Mouse (Mus musculus) heart, embryonic 11.5 days (tissue): Measurements from ENCODE around the gene Cbr1. TPM values are rescaled to one million over a fixed set of nuclear protein-coding genes. Genes with fewer than 3 reads are reported as not detected.
A peak's percentile ranks its signal among the peaks of the same experiment; 100 is the strongest.
"Not testable (repeated sequence)": the region's sequence is repeated elsewhere in the genome, so short reads cannot be mapped to it uniquely, and the experiment has no call there.

Experiments
- ATAC-seq: fragments of 200-750 bp; cut with Nextera tagmentation; replicated peaks from 2 replicates; pipeline ENCODE4 v1.8.0; 2017; ENCODE audit warnings: moderate library complexity; ENCODE audit not compliant: insufficient number of reproducible peaks, low FRiP score, low TSS enrichment
- H3K27ac ChIP-seq: fragments of 300-500 bp; sonication (generic); 2 replicates; pipeline ENCODE4 v1.5.1; 2014; ENCODE audit warnings: mild to moderate bottlenecking, low read depth, low read length
- H3K27me3 ChIP-seq: fragments of 300-500 bp; sonication (generic); 2 replicates; pipeline ENCODE4 v1.6.1; 2014; ENCODE audit warnings: mild to moderate bottlenecking, low read length, mixed read lengths; ENCODE audit not compliant: control insufficient read depth, insufficient read depth
- H3K36me3 ChIP-seq: fragments of 300-500 bp; sonication (generic); 2 replicates; pipeline ENCODE4 v1.6.1; 2014; ENCODE audit warnings: mild to moderate bottlenecking, low read length, moderate library complexity, mixed read lengths; ENCODE audit not compliant: control insufficient read depth, insufficient read depth
- H3K4me1 ChIP-seq: fragments of 300-500 bp; sonication (generic); 2 replicates; pipeline ENCODE4 v1.6.1; 2014; ENCODE audit warnings: low read length; ENCODE audit not compliant: control insufficient read depth, insufficient read depth
- H3K4me2 ChIP-seq: fragments of 300-500 bp; sonication (generic); 2 replicates; pipeline ENCODE4 v1.6.1; 2014; ENCODE audit warnings: mild to moderate bottlenecking, moderate library complexity
- H3K4me3 ChIP-seq: fragments of 300-500 bp; sonication (generic); 2 replicates; pipeline ENCODE4 v1.5.1; 2014; ENCODE audit warnings: low read depth, low read length
- H3K9ac ChIP-seq: fragments of 300-500 bp; sonication (generic); 2 replicates; pipeline ENCODE4 v1.6.1; 2014; ENCODE audit warnings: mild to moderate bottlenecking, low read depth, low read length, moderate library complexity
- H3K9me3 ChIP-seq: fragments of 300-500 bp; sonication (generic); replicated peaks from 2 replicates; pipeline ENCODE4 v1.6.1; 2016; ENCODE audit warnings: low read length; ENCODE audit not compliant: control insufficient read depth
- WGBS: fragments of 180-500 bp; shearing (Covaris S2); extraction: QIAGEN DNeasy Blood & Tissue Kit; methylation state at CpG from one replicate; pipeline ENCODE4 v1.1.7; 2014; ENCODE audit not compliant: insufficient replicate concordance; 5-methylcytosine and 5-hydroxymethylcytosine counted together
- polyA plus RNA-seq: library from polyadenylated mRNA; unstranded; fragments of >200 nt; fragmentation: Nextera tagmentation; extraction: Ambion mirVana; gene quantifications from 2 replicates; pipeline ENCODE4 v1.2.1, GENCODE M21; 2014

Gene Cbr1
- polyA plus RNA-seq, 1 experiment from 2014 or later, result 61.0 TPM

- H3K9me3 ChIP-seq, result no peaks in the 10 kb centered on the region
- WGBS, result 3% methylated on average over 16 of the region's 16 CpGs
- no peaks in the 10 kb centered on the region for H3K27me3 ChIP-seq
These were observed 1.1 kb upstream of the Cbr1 start for GRCm38 (mm10) chr16:93604481-93604969.

GRCm38 (mm10) chr16:93606146-93606545 lies 493 bp downstream of the Cbr1 start:
- Histone ChIP-seq H3K9ac (no peak overlapping the region), H3K9me3 (no peaks in the 10 kb centered on the region), H3K36me3 (no peaks in the 10 kb centered on the region), H3K27me3 (no peaks in the 10 kb centered on the region), H3K4me3 (no peak overlapping the region), H3K27ac (no peak overlapping the region), H3K4me1 (0 out of 2 replicates have a peak, but pooled peaks cover 6% of the 10 kb centered on the region), H3K4me2 (no peak overlapping the region)
- no peak for ATAC-seq
- WGBS, result 87% methylated on average over 7 of the region's 7 CpGs

More at GRCm38 (mm10) chr16:93604481-93604969, 1.1 kb upstream of the Cbr1 start:
- Histone ChIP-seq H3K4me3 (peak overlapping the region; percentile 67), H3K4me2 (peak overlapping the region; percentile 94), H3K36me3 (no peaks in the 10 kb centered on the region), H3K4me1 (0 out of 2 replicates have a peak, but pooled peaks cover 6% of the 10 kb centered on the region), H3K27ac (peak overlapping the region; percentile 96; the same call in 1 of the 2 replicates), H3K9ac (peak overlapping the region; percentile 88)
- no peak for ATAC-seq

GRCm38 (mm10) chr16:93607669-93608101 lies 2.0 kb downstream of the Cbr1 start:
- peak; percentile 49; the same call in 1 of the 2 replicates for ATAC-seq
- WGBS, result under 1% methylated on average over 32 of the region's 32 CpGs
- Histone ChIP-seq H3K9ac (peak overlapping the region; percentile 82), H3K27ac (peak overlapping the region; percentile 73), H3K36me3 (no peaks in the 10 kb centered on the region), H3K4me3 (peak overlapping the region; percentile 68), H3K9me3 (no peaks in the 10 kb centered on the region), H3K4me1 (0 out of 2 replicates have a peak, but pooled peaks cover 6% of the 10 kb centered on the region), H3K27me3 (no peaks in the 10 kb centered on the region), H3K4me2 (peak overlapping the region; percentile 93)

GRCm38 (mm10) chr16:93608731-93609130 lies 3.1 kb downstream of the Cbr1 start:
- Histone ChIP-seq H3K36me3 (no peaks in the 10 kb centered on the region), H3K9me3 (no peaks in the 10 kb centered on the region), H3K4me3 (no peak overlapping the region; the same call in 1 of the 2 replicates), H3K27ac (no peak overlapping the region), H3K4me1 (0 out of 2 replicates have a peak, but pooled peaks cover 6% of the 10 kb centered on the region), H3K9ac (no peak overlapping the region), H3K4me2 (peak overlapping the region; percentile 93), H3K27me3 (no peaks in the 10 kb centered on the region)
- ATAC-seq, result no peak
- 64% methylated on average over 8 of the region's 8 CpGs for WGBS

- H3K9ac ChIP-seq, result no peak overlapping the region
- 91% methylated on average over 4 of the region's 4 CpGs for WGBS
- H3K27me3 ChIP-seq, result no peaks in the 10 kb centered on the region
- H3K36me3 ChIP-seq, result no peaks in the 10 kb centered on the region
- ATAC-seq, result no peak
- H3K4me1 ChIP-seq, result 0 out of 2 replicates have a peak, but pooled peaks cover 6% of the 10 kb centered on the region
- H3K27ac ChIP-seq, result no peak overlapping the region
- no peak overlapping the region for H3K4me3 ChIP-seq
- no peaks in the 10 kb centered on the region for H3K9me3 ChIP-seq
- H3K4me2 ChIP-seq, result no peak overlapping the region
These were observed 4.1 kb downstream of the Cbr1 start for GRCm38 (mm10) chr16:93609796-93610195.

GRCm38 (mm10) chr16:93610961-93611360 lies 5.3 kb downstream of the Cbr1 start:
- Histone ChIP-seq H3K36me3 (no peaks in the 10 kb centered on the region), H3K4me1 (0 out of 2 replicates have a peak, but pooled peaks cover 6% of the 10 kb centered on the region), H3K27ac (no peak overlapping the region), H3K27me3 (no peaks in the 10 kb centered on the region), H3K9me3 (no peaks in the 10 kb centered on the region), H3K9ac (no peak overlapping the region), H3K4me2 (no peak overlapping the region), H3K4me3 (no peak overlapping the region)
- ATAC-seq, result no peak
- 91% methylated on average over 4 of the region's 4 CpGs for WGBS

GRCm38 (mm10) chr16:93615118-93615870 lies 9.6 kb downstream of the Cbr1 start:
- 36% methylated on average over 5 of the region's 5 CpGs for WGBS
- H3K9me3 ChIP-seq, result no peaks in the 10 kb centered on the region
- ATAC-seq, result no peak
- H3K4me1 ChIP-seq, result no peaks in the 10 kb centered on the region
- H3K27ac ChIP-seq, result no peak overlapping the region
- no peaks in the 10 kb centered on the region for H3K27me3 ChIP-seq
- no peaks in the 10 kb centered on the region for H3K36me3 ChIP-seq
- H3K4me2 ChIP-seq, result no peak overlapping the region
- no peak overlapping the region for H3K9ac ChIP-seq
- no peak overlapping the region for H3K4me3 ChIP-seq

- H3K27ac ChIP-seq, H3K4me2 ChIP-seq, H3K4me1 ChIP-seq, H3K9me3 ChIP-seq, H3K9ac ChIP-seq, H3K27me3 ChIP-seq, ATAC-seq, H3K36me3 ChIP-seq, H3K4me3 ChIP-seq: not testable (repeated sequence)
- 83% methylated on average over 4 of the region's 4 CpGs for WGBS
These were observed 18.1 kb downstream of the Cbr1 start for GRCm38 (mm10) chr16:93623759-93624158.
